Mouse (Mus musculus): Measurements from ENCODE around the gene Card10. TPM values are rescaled to one million over a fixed set of nuclear protein-coding genes. Genes with fewer than 3 reads are reported as not detected.

The Card10 gene
- polyA plus RNA-seq, 1 experiment from 2014 or later: 2.9 TPM

DNA sequence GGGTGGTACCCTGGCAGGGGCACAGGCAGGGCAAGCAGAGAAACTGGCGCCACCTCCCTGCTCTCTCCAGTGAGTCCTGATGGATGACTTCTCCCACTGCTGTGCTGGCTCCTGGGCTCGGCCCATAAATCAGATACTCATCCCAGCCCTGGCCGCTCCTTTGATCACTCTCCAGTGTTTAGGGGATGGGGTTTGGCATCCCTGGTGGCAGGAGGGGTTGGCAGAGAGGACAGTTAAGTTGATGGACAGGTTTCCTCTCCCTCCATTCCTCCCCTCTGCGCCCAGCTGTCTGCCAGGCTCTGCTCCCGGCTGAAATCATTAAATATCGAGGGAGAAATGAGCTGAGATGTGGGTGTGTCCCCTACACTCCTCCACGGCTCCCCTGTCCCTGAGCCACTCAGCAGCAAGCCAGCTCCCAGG lies 66.2 kb downstream of the Card10 start:
- peak overlapping the region; percentile 24; the same call in 1 of the 2 replicates for H3K4me2 ChIP-seq (replicated peaks)
- ATAC-seq (ENCODE audit: low FRiP score): peak; percentile 48
- no peaks in the 10 kb centered on the region for H3K27me3 ChIP-seq
- H3K36me3 ChIP-seq: no peaks in the 10 kb centered on the region
- no peak overlapping the region for H3K4me3 ChIP-seq
- H3K9ac ChIP-seq: peak overlapping the region; percentile 33; the same call in 1 of the 2 replicates
- peaks cover 34% of the 10 kb centered on the region for H3K4me1 ChIP-seq
- 30% methylated on average over 7 of the region's 7 CpGs for WGBS
- H3K9me3 ChIP-seq (replicated peaks): no peaks in the 10 kb centered on the region
- peak overlapping the region; percentile 87 for H3K27ac ChIP-seq

DNA sequence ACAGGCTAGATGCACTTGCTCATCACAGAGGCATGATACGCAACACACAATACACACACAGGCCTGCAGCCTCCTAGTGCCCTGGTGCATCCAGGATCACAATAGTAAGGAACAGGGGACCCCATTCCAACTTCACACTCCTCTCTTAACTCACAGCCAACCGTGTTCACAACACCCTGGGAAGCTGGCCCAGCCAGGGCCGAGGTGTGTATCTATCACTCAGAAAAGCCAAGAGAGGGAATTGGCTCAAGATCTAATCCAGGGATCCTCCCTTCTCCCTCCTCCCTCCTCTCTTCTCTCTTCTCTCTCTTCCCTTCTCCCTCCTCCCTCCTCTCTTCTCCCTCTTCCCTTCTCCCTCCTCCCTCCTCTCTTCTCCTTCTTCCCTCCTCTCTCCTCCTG lies 66.7 kb downstream of the Card10 start:
- Histone ChIP-seq H3K4me3 (no peak overlapping the region), H3K4me2 (replicated peaks) (peak overlapping the region; percentile 24; the same call in 1 of the 2 replicates), H3K27me3 (no peaks in the 10 kb centered on the region), H3K9ac (peak overlapping the region; percentile 33; the same call in 1 of the 2 replicates), H3K27ac (peak overlapping the region; percentile 87), H3K36me3 (no peaks in the 10 kb centered on the region), H3K9me3 (replicated peaks) (no peaks in the 10 kb centered on the region), H3K4me1 (peaks cover 34% of the 10 kb centered on the region)
- 61% methylated on average over 3 of the region's 3 CpGs for WGBS
- no peak for ATAC-seq (ENCODE audit: low FRiP score)

DNA sequence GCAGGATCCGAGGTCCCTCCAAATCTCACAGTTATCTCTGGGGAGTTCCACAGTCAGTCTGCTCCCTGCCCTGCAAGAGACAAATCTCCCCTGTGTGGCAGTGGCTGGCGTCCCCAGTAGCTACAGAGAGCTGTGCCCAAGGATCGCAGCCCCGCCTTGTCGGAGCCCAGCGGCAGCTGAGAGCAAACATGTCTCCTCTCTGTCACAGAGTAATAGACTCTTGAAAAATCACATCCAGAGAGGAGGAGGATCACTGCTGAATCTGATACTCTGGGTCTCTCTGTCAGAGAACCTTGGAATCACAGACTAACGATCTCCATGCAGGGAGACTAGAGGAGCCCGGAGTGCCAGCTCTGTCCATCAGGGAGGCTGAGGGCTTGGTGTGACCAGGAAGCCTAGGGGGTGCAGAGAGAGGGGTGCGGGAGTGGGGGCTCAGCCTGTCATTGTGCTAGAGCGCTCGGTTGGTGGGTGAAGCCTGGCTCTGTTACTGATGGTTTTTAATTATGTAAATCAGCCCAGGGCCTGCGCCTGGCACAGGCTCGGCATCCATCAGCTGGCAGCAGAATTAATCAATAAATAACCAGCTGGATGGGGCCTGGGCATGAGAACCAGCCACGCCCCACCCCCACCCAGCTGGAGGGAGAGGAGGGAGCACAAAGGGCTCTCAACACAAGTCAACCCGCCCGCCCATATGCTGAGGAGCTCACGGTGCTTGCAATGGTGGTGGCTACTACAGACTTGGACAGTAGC lies 67.2 kb downstream of the Card10 start:
- 27% methylated on average over 17 of the region's 17 CpGs for WGBS
- Histone ChIP-seq H3K36me3 (no peaks in the 10 kb centered on the region), H3K4me3 (no peak overlapping the region), H3K27ac (peak overlapping the region; percentile 87), H3K4me1 (peaks cover 34% of the 10 kb centered on the region), H3K27me3 (no peaks in the 10 kb centered on the region), H3K4me2 (replicated peaks) (peak overlapping the region; percentile 24; the same call in 1 of the 2 replicates), H3K9me3 (replicated peaks) (no peaks in the 10 kb centered on the region), H3K9ac (no peak overlapping the region)
- peak; percentile 88 for ATAC-seq (ENCODE audit: low FRiP score)

DNA sequence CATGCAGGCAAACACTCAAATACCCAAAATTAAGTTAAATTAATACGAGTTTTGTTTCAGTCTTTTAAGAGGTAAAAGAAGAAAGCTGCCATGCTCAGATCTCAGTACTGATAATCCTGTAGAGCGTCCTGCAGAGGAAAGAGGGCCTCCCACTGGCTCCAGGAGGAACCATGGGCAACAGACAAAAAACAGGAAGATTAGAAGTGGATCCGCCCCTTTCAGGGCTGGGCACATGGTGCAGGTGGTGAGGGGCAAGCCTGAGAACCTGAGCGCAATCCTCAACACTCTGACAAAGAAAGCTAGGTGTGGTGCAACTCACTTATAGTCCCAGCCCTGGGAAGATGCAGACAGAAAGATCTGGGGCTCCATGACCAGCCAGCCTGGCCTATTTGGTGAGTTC lies 71.0 kb downstream of the Card10 start:
- ATAC-seq (ENCODE audit: low FRiP score): no peak

DNA sequence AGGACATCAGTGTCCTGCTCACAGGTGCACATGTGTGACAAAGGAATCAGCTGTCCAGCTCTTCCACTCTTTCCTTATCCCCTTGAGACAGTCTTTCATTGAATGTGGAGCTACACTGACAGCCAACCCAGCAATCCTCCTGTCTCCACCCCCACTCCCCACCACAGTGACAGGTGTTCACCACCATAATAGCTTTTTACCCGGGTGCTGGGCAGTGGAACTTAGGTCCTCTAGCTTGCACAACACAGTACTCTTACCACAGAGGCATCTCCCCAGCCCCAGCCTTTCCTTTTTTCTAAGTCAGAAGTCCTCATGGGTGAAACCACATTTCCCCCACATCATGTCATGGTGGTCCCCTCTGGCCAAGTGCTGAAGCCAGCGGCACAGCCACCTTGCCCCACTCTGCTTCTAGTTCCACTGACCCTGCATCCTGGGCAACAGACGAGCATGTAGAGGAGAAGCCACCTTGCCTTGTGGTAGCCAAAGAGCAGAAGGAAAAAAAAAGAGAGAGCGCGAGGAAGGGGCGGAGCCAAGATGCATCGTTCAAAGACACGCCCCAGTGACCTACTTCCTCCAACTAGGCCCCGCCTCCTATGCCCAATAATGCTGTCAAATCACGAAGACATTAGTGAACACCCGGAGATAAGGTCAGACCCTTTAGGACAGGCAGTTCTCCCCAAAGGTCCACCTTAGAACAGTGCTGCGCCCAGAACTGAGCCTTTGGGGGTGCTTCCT lies 72.4 kb downstream of the Card10 start:
- H3K27me3 ChIP-seq: no peaks in the 10 kb centered on the region
- no peak for ATAC-seq (ENCODE audit: low FRiP score)
- no peak overlapping the region for H3K27ac ChIP-seq
- no peak overlapping the region for H3K4me3 ChIP-seq
- 83% methylated on average over 12 of the region's 12 CpGs for WGBS
- no peak overlapping the region for H3K9ac ChIP-seq
- no peaks in the 10 kb centered on the region for H3K36me3 ChIP-seq
- H3K9me3 ChIP-seq (replicated peaks): no peaks in the 10 kb centered on the region
- peaks cover 9% of the 10 kb centered on the region for H3K4me1 ChIP-seq
- H3K4me2 ChIP-seq (replicated peaks): no peak overlapping the region

More for the DNA sequence above, 71.0 kb downstream of the Card10 start:
- Histone ChIP-seq H3K27me3 (no peaks in the 10 kb centered on the region), H3K4me2 (replicated peaks) (no peak overlapping the region), H3K9me3 (replicated peaks) (no peaks in the 10 kb centered on the region), H3K27ac (no peak overlapping the region), H3K9ac (no peak overlapping the region), H3K4me1 (peaks cover 23% of the 10 kb centered on the region), H3K36me3 (no peaks in the 10 kb centered on the region), H3K4me3 (no peak overlapping the region)
- 65% methylated on average over 4 of the region's 4 CpGs for WGBS

DNA sequence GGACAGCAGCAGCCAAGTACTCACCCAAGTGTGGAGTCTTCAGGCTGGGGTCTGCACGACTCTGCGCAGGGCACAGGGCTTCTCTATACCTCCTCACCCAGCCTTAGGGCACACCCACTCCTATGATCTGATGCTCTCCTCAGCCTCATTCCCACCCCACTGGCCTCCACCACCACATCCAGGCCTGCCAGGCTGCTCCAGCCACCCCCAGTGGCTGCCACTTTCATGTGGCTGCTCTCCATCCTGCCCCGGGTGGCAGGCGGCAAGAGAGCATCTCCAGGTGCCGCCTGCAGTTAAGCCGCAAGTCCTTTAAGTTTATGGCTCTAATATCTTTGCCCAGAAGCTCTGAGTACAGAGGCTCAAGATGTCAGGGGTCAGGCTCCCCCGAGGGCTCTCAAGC lies 76.1 kb downstream of the Card10 start:
- H3K4me3 ChIP-seq: no peak overlapping the region
- no peak for ATAC-seq (ENCODE audit: low FRiP score)
- H3K36me3 ChIP-seq: no peaks in the 10 kb centered on the region
- WGBS: 70% methylated on average over 7 of the region's 7 CpGs
- peaks cover 9% of the 10 kb centered on the region; the same call in 1 of the 2 replicates for H3K27me3 ChIP-seq
- H3K4me2 ChIP-seq (replicated peaks): no peak overlapping the region
- H3K27ac ChIP-seq: no peak overlapping the region
- no peaks in the 10 kb centered on the region for H3K4me1 ChIP-seq
- H3K9me3 ChIP-seq (replicated peaks): no peaks in the 10 kb centered on the region
- H3K9ac ChIP-seq: no peak overlapping the region

Other genes starting within 250 kb of the Card10 start
- gene Rac2, start 230.3 kb downstream of the Card10 start, polyA plus RNA-seq (2016; fragmentation: Nextera tagmentation; extraction: Ambion mirVana): 4.9 and 5.7 TPM in 2 replicates
- 6.3 and 7.8 TPM in 2 replicates for gene Cyth4, start 206.0 kb downstream of the Card10 start, polyA plus RNA-seq (2016; fragmentation: Nextera tagmentation; extraction: Ambion mirVana)
- 2.4 and 2.5 TPM in 2 replicates for gene Elfn2, start 84.3 kb downstream of the Card10 start, polyA plus RNA-seq (2016; fragmentation: Nextera tagmentation; extraction: Ambion mirVana)
- gene Mfng, start 29.6 kb downstream of the Card10 start, polyA plus RNA-seq (2016; fragmentation: Nextera tagmentation; extraction: Ambion mirVana): 51.7 and 58.0 TPM in 2 replicates
- gene Cdc42ep1, start 39.6 kb upstream of the Card10 start, polyA plus RNA-seq (2016; fragmentation: Nextera tagmentation; extraction: Ambion mirVana): 15.1 and 15.6 TPM in 2 replicates
- gene Lgals2, start 52.5 kb upstream of the Card10 start, polyA plus RNA-seq (2016; fragmentation: Nextera tagmentation; extraction: Ambion mirVana): not detected in 2 replicates
- gene Gga1, start 74.1 kb upstream of the Card10 start, polyA plus RNA-seq (2016; fragmentation: Nextera tagmentation; extraction: Ambion mirVana): 54.3 and 58.7 TPM in 2 replicates
- gene Gm49510, start 96.6 kb upstream of the Card10 start, polyA plus RNA-seq (2016; fragmentation: Nextera tagmentation; extraction: Ambion mirVana): 0.22 and 0.61 TPM in 2 replicates
- 15.5 and 17.4 TPM in 2 replicates for gene Sh3bp1, start 96.7 kb upstream of the Card10 start, polyA plus RNA-seq (2016; fragmentation: Nextera tagmentation; extraction: Ambion mirVana)
- 48.1 and 49.0 TPM in 2 replicates for gene Pdxp, start 110.9 kb upstream of the Card10 start, polyA plus RNA-seq (2016; fragmentation: Nextera tagmentation; extraction: Ambion mirVana)
- 569 and 595 TPM in 2 replicates for gene Lgals1, start 123.7 kb upstream of the Card10 start, polyA plus RNA-seq (2016; fragmentation: Nextera tagmentation; extraction: Ambion mirVana)
- gene Nol12, start 131.9 kb upstream of the Card10 start, polyA plus RNA-seq (2016; fragmentation: Nextera tagmentation; extraction: Ambion mirVana): 53.8 and 60.0 TPM in 2 replicates
- 44.7 and 52.4 TPM in 2 replicates for gene Triobp, start 144.7 kb upstream of the Card10 start, polyA plus RNA-seq (2016; fragmentation: Nextera tagmentation; extraction: Ambion mirVana)
- 456 and 488 TPM in 2 replicates for gene H1f0, start 225.4 kb upstream of the Card10 start, polyA plus RNA-seq (2016; fragmentation: Nextera tagmentation; extraction: Ambion mirVana)
- not detected in 2 replicates for gene Galr3, start 238.8 kb upstream of the Card10 start, polyA plus RNA-seq (2016; fragmentation: Nextera tagmentation; extraction: Ambion mirVana)

All from hindbrain, embryonic 12.5 days (tissue).